Mouse (Mus musculus): ENCODE measurements at regions not wholly inside any gene's neighbourhood (a gene's known extent, or its start where the extent isn't known, plus 50 kb on each side); places are given as distances from the start of the nearest gene placed in this dataset.

DNA sequence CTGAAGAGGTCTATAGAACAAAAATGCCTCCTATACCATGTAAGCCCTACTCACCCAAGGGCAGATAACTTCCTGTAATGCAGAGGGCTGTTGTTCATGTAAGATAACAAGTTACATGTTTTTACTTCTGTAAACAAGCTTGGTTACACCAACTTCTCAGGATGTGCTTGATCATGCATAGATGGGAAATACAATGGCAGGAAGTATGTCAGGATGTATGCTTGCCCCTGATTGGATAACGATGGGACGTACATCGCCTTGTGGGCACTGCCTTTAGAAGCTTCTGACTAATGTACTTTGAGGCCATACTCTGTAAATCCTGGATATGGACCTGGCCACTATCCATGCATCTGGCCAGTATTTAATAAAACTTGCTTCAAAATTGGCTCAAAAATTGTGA is 69.2 kb upstream of the Pde3b start:
- in situ Hi-C loops (cut with MboI; ENCODE audit: unreplicated experiment in 2 of 2) = loop anchor here in 1 of 2 experiments (5.0 kb wide), 1 partner anchor 64 kb away; no protein-coding TSS in a partner anchor

DNA sequence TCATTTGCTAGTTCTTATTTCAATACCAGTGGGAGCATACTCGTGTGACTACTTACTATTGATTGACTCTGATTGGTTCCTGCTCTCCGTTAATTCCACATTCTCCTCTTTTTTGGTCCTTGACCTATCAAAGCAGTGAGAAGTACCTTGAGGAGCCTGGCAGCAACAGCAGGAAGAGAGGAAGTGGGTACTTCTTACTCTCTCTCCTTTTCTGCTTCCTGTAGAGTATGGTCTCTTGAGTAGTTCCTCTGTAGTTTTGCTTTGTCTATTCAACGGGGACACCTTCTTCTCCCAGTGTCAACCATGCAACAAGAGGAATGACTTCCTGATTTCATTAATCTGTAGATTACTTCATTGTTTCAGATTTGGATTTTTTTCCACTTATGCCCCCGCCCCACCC is 68.1 kb upstream of the Pde3b start:
- in situ Hi-C loops (cut with MboI; ENCODE audit: unreplicated experiment in 2 of 2) = loop anchor here in 1 of 2 experiments (5.0 kb wide), 1 partner anchor 65 kb away; no protein-coding TSS in a partner anchor

DNA sequence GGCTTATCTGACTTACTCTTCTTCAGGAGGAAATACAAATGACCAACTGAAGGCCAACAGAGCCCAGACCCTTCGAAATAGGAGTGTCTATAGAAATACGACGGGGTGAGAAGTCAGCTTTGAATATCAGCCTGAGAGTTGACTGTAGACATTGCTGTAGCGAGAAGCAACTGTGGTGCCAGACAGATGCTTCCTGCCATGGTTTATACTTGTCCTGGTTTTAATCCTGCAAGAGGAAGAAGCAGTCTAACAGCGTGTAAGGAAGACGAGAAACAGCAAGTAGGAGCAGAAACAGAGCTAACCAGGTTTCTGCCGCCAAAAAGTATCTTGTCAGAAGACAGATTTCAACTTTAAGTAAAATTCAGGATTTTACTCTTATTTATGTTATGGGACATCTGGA is 64.1 kb upstream of the Pde3b start:
- in situ Hi-C loops (cut with MboI; ENCODE audit: unreplicated experiment in 2 of 2) = no loop called here

DNA sequence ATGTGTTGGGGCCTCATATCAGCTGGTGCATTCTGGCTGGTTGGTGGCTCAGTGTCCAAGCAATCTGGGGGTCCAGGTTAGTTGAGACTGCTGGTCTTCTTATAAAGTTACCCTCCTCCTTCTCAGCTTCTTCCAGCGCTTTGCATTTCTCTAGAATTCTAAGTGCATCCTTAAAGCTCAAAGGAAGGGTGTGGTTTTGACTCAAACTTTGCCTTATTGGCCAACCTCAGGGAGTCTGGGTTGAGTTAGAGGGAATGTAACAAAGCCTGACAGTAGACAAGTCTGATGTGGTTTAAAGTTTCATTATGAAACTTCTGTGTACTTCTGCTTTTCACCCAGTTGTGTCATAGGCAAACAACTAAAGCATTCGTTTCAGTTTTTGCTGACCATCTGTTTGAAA is 58.7 kb upstream of the Pde3b start:
- in situ Hi-C loops (cut with MboI; ENCODE audit: unreplicated experiment in 2 of 2) = loop anchor here in 1 of 2 experiments (5.0 kb wide), 1 partner anchor 61 kb away; the partner anchor contains the start of gene Pde3b

DNA sequence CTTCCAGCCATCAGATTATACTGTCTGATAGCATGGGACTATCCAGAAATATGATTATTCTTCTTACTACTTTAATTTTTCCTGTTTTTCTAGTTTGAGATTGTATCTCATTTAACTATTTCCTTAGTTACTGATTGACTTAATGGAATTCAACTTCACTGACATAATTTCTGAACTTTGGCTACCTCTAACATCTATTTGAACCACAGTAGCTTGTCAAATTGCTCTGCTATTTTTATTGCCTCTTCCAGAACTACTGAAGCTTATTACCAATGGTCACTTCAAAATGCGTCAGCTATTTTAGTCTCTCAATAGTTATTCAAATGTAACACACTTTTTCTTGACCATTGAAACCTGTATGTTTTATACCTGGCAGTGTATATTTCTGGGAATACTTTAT is 52.9 kb upstream of the Pde3b start:
- in situ Hi-C loops (cut with MboI; ENCODE audit: unreplicated experiment in 2 of 2) = no loop called here

DNA sequence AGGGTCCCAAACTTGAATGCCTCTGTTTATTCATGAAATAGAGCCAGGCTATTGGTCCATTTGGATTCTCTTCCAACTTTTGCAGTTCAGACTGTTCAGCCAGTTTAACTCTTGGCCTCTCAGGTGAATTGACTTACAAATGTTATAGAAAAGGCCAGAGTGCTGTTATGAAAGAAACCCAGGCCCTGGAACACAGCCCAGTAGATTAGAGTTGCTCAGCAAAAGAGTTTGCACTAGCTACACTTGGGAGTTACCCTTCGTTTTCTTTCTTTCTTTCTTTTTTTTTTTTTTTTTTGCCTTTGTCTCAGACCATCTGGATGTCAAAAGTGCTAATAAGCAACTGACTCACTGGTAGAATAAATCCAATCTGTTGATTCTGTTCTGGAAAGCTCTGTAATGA is 51.0 kb upstream of the Pde3b start:
- in situ Hi-C loops (cut with MboI; ENCODE audit: unreplicated experiment in 2 of 2) = no loop called here
